Mouse (Mus musculus) megakaryocyte, embryonic 14.5 days (primary cell): ENCODE data around the gene Arglu1. TPM values are rescaled to one million over a fixed set of nuclear protein-coding genes. Genes with fewer than 3 reads are reported as not detected.

ENCODE experiments used
- H3K27me3 ChIP-seq: replicated peaks from 2 replicates; pipeline ENCODE3; 2012; ENCODE audit warnings: inconsistent platforms
- H3K36me3 ChIP-seq: replicated peaks from 2 replicates; pipeline ENCODE3; 2012; ENCODE audit warnings: low read length, inconsistent platforms, mixed read lengths
- H3K4me1 ChIP-seq: 2 replicates; pipeline ENCODE4 v1.6.1; 2012; ENCODE audit warnings: inconsistent platforms
- H3K4me3 ChIP-seq: replicated peaks from 2 replicates; pipeline ENCODE3; 2012; ENCODE audit warnings: moderate library complexity, mild to moderate bottlenecking, inconsistent platforms
- H3K9me3 ChIP-seq: 2 replicates; pipeline ENCODE4 v1.6.1; 2012; ENCODE audit warnings: inconsistent platforms
- FLI1 ChIP-seq: IDR thresholded peaks from 2 replicates; pipeline ENCODE4 v1.6.1; 2012; ENCODE audit warnings: low read length, inconsistent platforms, mixed read lengths
- GATA1 ChIP-seq: IDR thresholded peaks from 3 replicates; pipeline ENCODE4 v1.6.1; 2012; ENCODE audit warnings: mixed read lengths, low read length, inconsistent platforms, borderline replicate concordance
- polyA plus RNA-seq: library from polyadenylated mRNA; stranded (reverse); fragments of >175 nt; gene quantifications from 2 replicates; pipeline ENCODE4 v1.2.3, GENCODE M21; 2012; ENCODE audit warnings: low replicate concordance; ENCODE audit not compliant: insufficient read depth

The Arglu1 gene
- polyA plus RNA-seq, 1 experiment: 61.2 TPM

DNA sequence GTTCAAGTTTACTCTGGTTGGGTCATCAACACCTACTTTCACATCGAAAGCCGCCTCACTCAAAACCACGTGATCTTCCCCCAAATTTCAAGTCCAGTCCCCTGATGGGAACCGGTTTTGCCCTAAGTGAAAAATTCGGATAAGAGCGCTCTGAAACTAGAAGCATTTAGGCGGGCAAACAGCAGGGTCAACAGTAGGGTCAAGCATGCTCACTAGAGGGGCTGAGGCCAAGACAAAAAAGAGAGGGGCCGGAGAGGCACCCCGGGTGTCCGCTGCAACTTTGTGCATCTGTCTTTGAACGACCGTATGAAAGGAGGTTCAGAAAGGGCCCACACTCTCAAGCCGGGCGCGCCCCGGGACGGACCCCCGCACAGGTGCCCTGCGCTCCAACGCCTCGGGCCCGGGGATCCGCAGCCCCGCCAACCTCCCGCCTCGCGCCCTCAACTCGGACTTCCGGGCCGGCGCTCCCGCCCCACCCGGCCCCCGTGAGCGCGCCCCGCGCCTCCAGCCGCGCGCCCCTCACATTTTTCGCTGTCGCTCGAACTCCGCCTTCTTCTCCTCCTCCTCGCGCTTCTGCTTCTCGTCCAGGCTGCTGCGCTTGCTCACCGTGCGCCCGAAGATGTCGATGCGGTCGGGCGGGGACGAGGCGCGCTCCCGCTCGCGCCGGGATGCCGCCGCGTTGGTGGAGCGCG lies 721 bp downstream of the Arglu1 start:
- H3K4me3 ChIP-seq: peak overlapping the region; percentile 96
- H3K4me1 ChIP-seq: peaks cover 41% of the 10 kb centered on the region
- no peak for TF ChIP-seq GATA1
- TF ChIP-seq FLI1: no peak
- H3K36me3 ChIP-seq: peaks cover 3% of the 10 kb centered on the region
- peaks cover 2% of the 10 kb centered on the region for H3K27me3 ChIP-seq
- H3K9me3 ChIP-seq: no peaks in the 10 kb centered on the region

GRCm38 (mm10) chr8:8688823-8689453 lies 1.4 kb downstream of the Arglu1 start:
- no peak for TF ChIP-seq GATA1
- TF ChIP-seq FLI1: no peak
- Histone ChIP-seq H3K4me1 (peaks cover 44% of the 10 kb centered on the region), H3K27me3 (no peaks in the 10 kb centered on the region), H3K9me3 (no peaks in the 10 kb centered on the region), H3K36me3 (peaks cover 6% of the 10 kb centered on the region), H3K4me3 (peak overlapping the region; percentile 96)

- no peak overlapping the region for H3K4me3 ChIP-seq
- H3K9me3 ChIP-seq: no peaks in the 10 kb centered on the region
- peaks cover 38% of the 10 kb centered on the region for H3K36me3 ChIP-seq
- TF ChIP-seq GATA1 (no peak), FLI1 (no peak)
- H3K4me1 ChIP-seq: peaks cover 41% of the 10 kb centered on the region
- H3K27me3 ChIP-seq: no peaks in the 10 kb centered on the region
These were observed 4.8 kb downstream of the Arglu1 start for GRCm38 (mm10) chr8:8685517-8685916.

- Histone ChIP-seq H3K36me3 (peaks cover 66% of the 10 kb centered on the region), H3K9me3 (no peaks in the 10 kb centered on the region)
- TF ChIP-seq GATA1: no peak
- TF ChIP-seq FLI1: no peak
These were observed 7.6 kb downstream of the Arglu1 start for GRCm38 (mm10) chr8:8682697-8683096.

DNA sequence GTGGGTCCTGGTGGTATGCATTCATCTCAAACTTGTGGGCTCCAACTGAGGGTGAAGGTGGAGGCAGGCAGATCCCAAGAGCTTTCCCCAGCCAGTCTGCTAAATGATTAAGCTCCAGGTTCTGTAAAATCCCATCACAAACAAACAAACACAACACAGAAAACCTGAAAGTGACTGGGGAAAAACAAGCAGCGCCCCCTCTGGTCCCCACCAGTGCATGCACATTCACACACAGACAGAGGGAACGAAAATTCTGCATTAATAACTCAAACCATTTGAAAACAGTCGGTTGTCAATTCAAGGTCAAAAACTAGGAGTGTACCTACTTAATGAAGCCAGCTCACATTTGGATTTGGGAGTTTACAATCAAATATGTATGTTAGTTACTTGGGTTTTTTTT lies 12.1 kb downstream of the Arglu1 start:
- no peak overlapping the region for H3K4me3 ChIP-seq
- no peaks in the 10 kb centered on the region for H3K27me3 ChIP-seq
- no peaks in the 10 kb centered on the region for H3K9me3 ChIP-seq
- H3K36me3 ChIP-seq: peaks cover 99% of the 10 kb centered on the region
- no peak for TF ChIP-seq FLI1
- no peak for TF ChIP-seq GATA1
- H3K4me1 ChIP-seq: peaks cover 9% of the 10 kb centered on the region; the same call in 1 of the 2 replicates

More at GRCm38 (mm10) chr8:8682697-8683096, 7.6 kb downstream of the Arglu1 start:
- Histone ChIP-seq H3K27me3 (no peaks in the 10 kb centered on the region), H3K4me1 (peaks cover 31% of the 10 kb centered on the region), H3K4me3 (no peak overlapping the region)

- TF ChIP-seq GATA1: no peak
- no peak for TF ChIP-seq FLI1
- H3K36me3 ChIP-seq: peaks cover 98% of the 10 kb centered on the region
- no peaks in the 10 kb centered on the region for H3K9me3 ChIP-seq
- no peak overlapping the region for H3K4me3 ChIP-seq
- H3K27me3 ChIP-seq: no peaks in the 10 kb centered on the region
- peaks cover 6% of the 10 kb centered on the region; the same call in 1 of the 2 replicates for H3K4me1 ChIP-seq
These were observed 15.5 kb downstream of the Arglu1 start for GRCm38 (mm10) chr8:8674864-8675263.

- Histone ChIP-seq H3K4me1 (peaks cover 43% of the 10 kb centered on the region), H3K27me3 (peaks cover 42% of the 10 kb centered on the region), H3K9me3 (no peaks in the 10 kb centered on the region), H3K4me3 (peak overlapping the region; percentile 99), H3K36me3 (peaks cover 34% of the 10 kb centered on the region)
- no peak for TF ChIP-seq FLI1
- no peak for TF ChIP-seq GATA1
These were observed 28.6 kb downstream of the Arglu1 start for GRCm38 (mm10) chr8:8661759-8662138.

DNA sequence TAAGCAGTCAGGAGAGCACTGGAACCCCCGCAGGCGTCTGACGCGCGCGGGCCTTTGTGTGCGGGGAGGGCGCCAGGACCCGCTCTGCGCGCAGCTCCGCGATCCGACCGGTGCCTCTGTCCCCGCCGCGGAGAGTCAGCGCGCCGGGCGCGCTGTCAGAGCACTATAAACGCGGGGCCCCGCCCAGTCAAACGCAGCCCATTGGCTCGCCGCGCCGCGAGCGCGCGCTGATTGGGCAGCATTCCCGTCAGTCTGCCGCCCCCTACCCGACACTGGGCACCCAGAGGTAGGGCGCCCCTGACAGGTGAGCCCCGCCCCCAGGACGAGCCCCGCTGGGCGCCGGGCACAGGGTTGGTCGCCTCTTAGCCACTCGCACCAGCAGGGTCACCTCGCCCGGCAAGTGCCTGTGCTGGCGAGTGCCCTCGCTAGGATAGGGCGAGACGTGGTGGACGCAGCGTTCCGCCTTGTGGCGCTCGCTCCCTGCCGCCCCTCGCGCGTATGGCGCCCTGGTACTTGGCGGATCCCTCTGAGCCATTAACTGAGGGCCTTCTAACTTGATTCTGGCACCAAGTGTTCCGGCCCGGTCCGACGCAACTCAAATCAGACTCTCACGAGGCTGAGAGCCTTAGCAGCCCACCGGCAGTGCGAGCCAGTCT lies 29.1 kb downstream of the Arglu1 start, which contains the start of gene Efnb2:
Efnb2 (minus strand) TSS at position 140 of the 656 bp plus-strand sequence.
- H3K36me3 ChIP-seq: peaks cover 29% of the 10 kb centered on the region
- H3K4me3 ChIP-seq: peak within 1 kb of the TSS; percentile 99
- no peak for TF ChIP-seq FLI1
- no peak for TF ChIP-seq GATA1
- H3K4me1 ChIP-seq: peaks cover 43% of the 10 kb centered on the region
- H3K27me3 ChIP-seq: peaks cover 44% of the 10 kb centered on the region
- H3K9me3 ChIP-seq: no peaks in the 10 kb centered on the region

DNA sequence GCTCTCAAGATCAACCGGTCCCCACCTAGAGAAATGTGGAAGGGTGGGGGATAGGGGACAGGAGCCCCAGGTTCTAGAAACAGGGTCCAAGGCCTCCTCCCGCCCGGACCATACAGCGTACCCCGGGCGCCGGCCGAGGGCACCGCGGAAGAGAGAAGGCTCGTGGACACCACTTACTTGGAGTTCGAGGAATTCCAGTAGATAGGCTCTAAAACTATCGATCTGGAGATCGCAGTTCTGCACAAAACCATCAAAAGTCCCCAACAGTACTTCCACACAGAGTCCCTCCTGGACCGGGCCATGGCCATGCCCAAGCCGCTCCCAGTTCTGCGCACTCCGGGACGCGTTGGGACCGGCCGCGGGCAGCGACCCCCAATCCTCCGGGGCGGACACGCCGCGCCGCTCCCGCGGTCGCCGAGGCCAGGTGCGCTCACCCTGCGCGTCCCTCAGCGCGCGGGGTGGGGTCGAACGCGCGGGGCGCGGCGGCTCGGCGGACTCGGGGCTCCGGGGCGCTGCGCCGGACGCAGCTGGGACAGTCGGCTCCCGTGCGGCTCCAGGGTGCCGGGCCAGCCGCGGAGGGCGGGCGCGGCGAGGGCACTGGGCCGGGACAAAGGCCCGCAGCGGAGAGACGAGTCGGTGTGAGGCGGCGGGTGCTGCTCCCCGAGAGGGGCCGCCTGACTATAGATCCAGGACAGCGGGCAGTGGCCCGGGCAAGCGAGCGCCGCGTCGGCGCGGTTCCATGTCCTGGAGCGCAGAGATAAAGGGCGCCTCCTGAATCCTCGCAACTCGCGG lies 29.8 kb downstream of the Arglu1 start:
- Histone ChIP-seq H3K4me3 (peak overlapping the region; percentile 99), H3K4me1 (peaks cover 43% of the 10 kb centered on the region), H3K36me3 (peaks cover 21% of the 10 kb centered on the region), H3K27me3 (peaks cover 44% of the 10 kb centered on the region), H3K9me3 (no peaks in the 10 kb centered on the region)
- no peak for TF ChIP-seq FLI1
- TF ChIP-seq GATA1: no peak
